Mouse (Mus musculus): ENCODE results near the gene B3gnt9. TPM values are rescaled to one million over a fixed set of nuclear protein-coding genes. Genes with fewer than 3 reads are reported as not detected.

B3gnt9 gene
- polyA plus RNA-seq (2012; ENCODE audit: low replicate concordance) = 9.6 and 20.1 TPM in 2 replicates

DNA sequence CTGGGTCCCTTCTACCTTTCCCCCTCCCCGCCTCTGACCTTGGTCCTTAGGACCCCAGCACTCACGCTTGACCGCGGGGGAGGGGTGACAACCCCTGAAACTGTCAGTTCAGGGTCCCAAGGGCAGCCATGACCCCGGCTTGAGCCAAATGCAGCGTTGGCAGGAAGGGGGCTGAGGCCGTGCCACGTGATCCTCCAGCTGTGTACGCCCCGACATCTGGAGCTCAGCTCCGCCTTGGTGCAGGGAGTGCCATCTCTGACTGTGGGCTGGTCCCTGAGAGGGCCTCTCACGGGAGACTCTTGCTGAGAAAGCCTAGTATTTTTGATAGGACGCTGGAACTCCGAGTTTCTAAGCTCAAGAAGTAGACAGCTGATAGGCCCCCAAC lies at the start of gene B3gnt9:
Gene B3gnt9 (minus strand): TSS at position 188 of the 385 bp plus-strand sequence.

DNA sequence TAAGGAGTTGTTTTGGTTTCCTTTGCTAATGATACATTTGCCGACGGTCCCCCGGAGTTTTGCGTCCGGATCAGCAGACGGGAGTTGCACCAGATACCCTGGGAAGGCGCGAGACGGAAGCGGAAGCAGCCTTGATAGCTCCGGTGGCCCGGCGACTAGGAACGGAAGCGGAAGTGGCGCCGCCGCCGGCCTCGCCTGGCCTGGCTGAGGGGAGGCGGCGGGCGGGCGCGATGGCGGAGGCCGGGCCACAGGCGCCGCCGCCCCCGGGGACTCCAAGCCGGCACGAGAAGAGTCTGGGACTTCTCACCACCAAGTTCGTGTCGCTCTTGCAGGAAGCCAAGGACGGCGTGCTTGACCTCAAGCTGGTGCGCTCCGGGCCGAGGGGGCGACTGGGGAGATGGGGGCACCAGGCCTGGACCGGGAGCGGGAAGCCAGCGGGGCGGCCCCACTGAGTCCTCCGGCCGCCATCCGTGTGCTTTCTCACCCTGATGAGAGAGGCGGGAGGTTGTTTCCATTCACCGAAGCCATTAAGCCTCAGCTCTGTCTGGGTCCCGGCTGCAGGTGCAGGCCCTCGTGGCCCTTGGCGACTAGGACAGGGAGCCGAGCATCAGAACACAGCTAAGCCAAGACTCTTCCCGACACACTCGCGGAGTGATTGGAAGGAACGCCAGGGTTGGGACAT lies 42.7 kb upstream of the B3gnt9 start, which contains the start of gene E2f4:
Gene E2f4 (plus strand): TSS at position 153 of the 682 bp plus-strand sequence.

DNA sequence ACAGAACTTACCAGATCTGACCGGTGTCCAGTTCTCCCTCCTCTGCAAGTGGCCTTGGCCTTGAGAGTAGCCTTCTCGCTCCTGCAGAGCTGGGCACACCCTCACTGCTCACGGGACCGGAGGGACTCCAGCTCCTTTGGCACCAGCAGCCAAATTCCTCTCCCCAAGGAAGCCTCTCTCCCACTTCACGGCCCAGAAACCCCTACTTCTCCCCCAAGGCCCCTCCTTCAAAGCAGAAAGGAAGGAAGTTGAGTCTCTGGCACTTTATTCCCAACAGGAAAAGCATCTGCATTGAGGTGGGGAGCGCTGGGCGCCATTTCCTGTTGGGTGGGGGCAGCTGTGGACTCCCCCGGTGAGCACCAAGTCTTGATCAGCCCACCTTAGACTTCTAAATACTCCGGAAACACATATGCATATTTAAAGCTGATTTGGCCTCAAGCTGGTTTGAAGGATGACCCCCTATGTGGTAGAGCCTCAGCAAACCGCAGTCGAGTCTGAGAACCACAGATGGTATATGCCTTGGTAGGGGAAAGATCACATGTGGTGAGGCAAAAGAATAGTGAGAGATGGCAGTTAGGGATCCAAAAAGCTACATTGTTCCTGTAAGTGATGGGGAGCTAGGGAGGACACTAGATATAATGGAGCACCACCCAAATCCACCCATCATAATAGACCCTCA lies 41.1 kb upstream of the B3gnt9 start, which contains the start of gene Exoc3l:
Gene Exoc3l (minus strand): TSS at position 207 of the 679 bp plus-strand sequence.

DNA sequence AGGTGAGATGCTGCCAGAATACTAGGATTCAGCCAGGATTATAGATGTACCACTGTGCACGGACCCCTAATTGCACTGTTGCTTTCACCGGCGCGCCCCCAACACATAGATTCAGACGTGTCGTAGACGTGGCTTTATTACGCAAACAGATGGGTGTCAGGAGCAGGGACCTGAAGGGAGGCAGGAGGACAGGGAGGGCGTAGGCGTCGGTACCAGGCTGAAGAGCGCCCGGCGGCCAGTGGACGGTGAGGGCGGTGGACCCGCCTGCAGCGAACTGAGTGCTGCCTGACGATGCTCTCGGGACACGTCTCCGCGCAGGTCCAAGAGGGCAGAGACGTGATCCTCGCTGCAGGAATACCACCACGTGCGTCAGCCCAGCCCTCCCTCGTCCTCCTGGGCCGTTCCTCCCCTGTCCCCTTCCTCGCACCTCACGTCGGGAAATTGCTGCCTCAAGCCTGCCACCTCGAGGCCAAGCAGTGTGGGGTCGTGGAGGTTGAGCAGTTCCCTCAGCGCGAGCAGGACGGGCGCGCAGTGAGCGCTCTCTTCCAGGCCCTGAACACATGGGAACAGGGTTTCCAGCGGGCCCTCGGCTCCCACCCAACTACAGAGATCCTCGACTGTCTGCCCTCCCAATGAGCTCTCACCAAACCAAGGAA lies 35.0 kb upstream of the B3gnt9 start, which contains the start of gene 4931428F04Rik:
Gene 4931428F04Rik (minus strand): TSS at position 60 of the 656 bp plus-strand sequence.

DNA sequence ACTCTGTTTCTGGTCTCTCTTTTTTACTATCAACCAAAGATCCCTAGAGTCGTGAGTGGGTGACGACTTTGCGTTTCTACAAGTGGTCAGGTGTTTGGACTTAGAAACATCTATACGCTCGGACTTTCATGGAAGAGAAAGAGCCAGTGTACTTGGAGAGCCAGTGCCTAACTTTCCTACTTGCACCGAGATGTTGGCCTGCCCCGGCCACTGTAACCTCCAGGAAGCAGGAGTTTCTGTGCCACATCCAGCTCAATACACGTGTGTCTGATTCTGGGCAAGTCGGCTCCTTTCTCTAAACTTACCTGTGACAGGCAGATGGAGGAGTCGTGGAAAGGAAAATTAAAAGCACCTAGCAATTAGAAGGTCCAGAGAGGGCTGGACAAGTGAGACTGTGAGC lies 20.9 kb upstream of the B3gnt9 start, which contains the start of gene Nol3:
Gene Nol3 (plus strand): TSS at position 301 of the 400 bp plus-strand sequence.

DNA sequence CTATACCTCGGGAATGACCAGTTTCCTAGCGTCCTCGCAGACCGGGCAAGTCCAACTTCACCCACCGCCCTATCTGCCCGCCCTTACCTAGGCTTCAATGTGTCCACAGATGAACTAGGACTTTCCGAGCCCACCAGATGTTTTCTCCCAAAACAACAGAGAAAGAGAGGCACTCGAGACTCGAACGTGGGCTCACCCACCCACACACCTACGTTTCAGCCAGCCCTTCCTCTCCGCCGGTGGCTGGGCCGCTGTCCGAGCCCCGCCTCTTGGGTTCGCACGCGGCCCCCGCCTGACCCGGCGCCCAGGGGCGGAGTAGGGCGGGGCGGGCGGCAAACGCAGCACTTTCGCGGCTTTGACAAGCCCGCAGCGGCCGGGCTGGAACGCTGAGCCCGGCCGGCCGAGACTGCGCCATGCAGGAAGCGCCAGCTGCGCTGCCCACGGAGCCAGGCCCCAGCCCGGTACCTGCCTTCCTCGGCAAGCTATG lies 14.6 kb upstream of the B3gnt9 start, which contains the start of gene Hsf4:
Gene Hsf4 (plus strand): TSS at position 341 of the 487 bp plus-strand sequence.

DNA sequence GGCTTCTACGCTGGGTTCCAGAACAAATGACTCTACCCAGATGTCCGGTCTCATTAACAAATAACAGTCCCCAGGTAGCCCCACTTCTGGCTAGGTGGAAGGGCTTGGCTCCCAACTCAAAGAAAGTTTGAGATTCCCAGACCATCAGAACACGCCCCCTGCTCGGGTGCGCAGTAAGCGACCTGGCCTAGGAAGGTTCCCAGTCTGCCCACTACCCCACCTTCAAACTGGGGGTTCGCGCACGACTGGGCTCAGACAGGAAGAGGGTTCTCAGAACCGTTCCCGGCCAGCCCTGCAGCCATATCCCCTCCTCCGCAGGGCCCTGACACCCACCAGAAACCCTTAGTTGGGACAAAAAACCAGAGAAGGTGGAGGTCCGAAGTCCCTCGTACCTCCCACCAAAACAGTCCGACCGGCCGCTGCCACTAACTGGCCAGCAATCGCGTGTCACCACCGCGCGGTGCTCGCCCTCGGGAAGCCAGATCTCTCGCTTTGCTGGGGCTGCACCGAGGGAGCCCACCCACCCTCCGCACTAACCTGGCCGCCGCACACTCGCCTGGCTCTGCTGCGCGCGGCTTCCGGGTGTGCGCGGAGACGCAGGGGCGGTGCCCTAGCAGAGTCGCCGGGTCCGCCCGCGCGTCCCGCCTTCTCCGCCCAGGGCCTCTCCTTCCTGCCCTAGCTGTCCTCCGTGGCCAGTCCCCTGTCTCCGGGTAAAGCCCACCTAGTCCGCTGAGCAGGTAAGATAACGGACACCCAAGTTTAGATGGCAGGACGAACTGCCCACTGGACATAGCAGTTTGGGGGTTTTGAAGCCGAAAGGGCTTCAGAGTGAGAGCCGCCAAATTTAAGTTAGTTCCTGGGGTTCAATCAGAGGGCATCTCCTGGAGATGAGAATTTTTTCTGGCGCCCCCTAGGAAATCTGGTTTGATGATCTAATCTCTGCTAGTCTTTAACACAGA lies 9.3 kb upstream of the B3gnt9 start, which contains the start of the genes Tradd and Fbxl8:
Gene Tradd (minus strand): TSS at position 586 of the 959 bp plus-strand sequence.
Gene Fbxl8 (plus strand): TSS at position 625 of the 959 bp plus-strand sequence.

DNA sequence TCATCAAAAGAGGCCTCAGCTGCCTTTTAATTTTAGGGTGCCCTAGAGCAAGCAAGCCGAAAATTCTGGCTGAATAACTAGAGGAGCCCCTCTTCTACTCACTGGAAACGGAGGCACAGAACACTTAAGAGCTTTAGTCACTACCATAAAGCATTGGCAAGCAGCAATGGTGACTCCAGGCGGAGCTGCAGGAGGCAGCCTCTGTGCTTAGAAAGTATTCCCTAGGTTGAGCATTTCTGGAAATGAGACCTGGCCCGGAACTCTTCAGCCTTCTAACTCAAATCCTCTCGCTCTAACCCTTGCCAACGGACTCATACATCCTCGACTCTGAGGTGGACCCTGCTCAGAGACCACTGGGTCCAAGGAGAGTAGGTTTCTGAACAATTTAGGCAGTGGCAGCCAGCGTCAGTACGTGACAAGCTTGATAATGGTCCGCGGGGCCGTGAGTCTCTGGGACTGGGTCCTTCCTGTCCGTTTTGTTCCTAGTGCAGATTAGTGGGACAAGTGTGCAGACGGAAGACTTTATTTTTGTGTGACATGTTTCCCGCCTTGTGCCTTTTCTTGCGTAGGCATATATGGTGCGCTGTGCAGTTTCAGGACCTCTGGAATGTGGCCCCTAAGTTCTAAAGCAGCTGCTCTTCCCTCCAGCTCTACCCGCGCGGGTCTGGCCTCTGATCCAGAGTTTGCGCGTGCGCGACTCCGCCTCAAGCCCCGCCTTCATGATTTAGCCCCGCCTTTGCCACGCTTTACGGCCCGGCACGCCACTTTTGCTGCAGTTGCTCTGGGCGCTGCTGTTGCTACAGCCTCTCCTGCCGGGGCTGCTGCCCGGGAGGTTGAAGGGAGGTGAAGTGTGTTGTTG lies 30.3 kb downstream of the B3gnt9 start, which contains the start of gene D230025D16Rik:
Gene D230025D16Rik (plus strand): TSS at position 733 of the 859 bp plus-strand sequence.

Other genes with a start within 250 kb of the B3gnt9 start
- gene Ces3a, start 206.6 kb downstream of the B3gnt9 start, polyA plus RNA-seq (2012; ENCODE audit: low replicate concordance) = not detected in 2 replicates
- gene Ces3b, start 171.4 kb downstream of the B3gnt9 start, polyA plus RNA-seq (2012; ENCODE audit: low replicate concordance) = not detected in 2 replicates
- not detected in 2 replicates for gene Ces4a, start 123.4 kb downstream of the B3gnt9 start, polyA plus RNA-seq (2012; ENCODE audit: low replicate concordance)
- 6.1 and 10.6 TPM in 2 replicates for gene Cbfb, start 84.5 kb downstream of the B3gnt9 start, polyA plus RNA-seq (2012; ENCODE audit: low replicate concordance)
- 4.3 and 5.7 TPM in 2 replicates for gene D230025D16Rik, start 30.0 kb downstream of the B3gnt9 start, polyA plus RNA-seq (2012; ENCODE audit: low replicate concordance)
- gene Tradd, start 9.5 kb upstream of the B3gnt9 start, polyA plus RNA-seq (2012; ENCODE audit: low replicate concordance) = 23.2 and 23.7 TPM in 2 replicates
- gene Fbxl8, start 9.5 kb upstream of the B3gnt9 start, polyA plus RNA-seq (2012; ENCODE audit: low replicate concordance) = 9.4 and 9.9 TPM in 2 replicates
- gene Hsf4, start 14.6 kb upstream of the B3gnt9 start, polyA plus RNA-seq (2012; ENCODE audit: low replicate concordance) = 0.42 and 0.66 TPM in 2 replicates
- gene Nol3, start 21.0 kb upstream of the B3gnt9 start, polyA plus RNA-seq (2012; ENCODE audit: low replicate concordance) = 0.16 and 0.17 TPM in 2 replicates
- 0.70 and 1.6 TPM in 2 replicates for gene 4931428F04Rik, start 34.7 kb upstream of the B3gnt9 start, polyA plus RNA-seq (2012; ENCODE audit: low replicate concordance)
- gene Exoc3l, start 40.9 kb upstream of the B3gnt9 start, polyA plus RNA-seq (2012; ENCODE audit: low replicate concordance) = 8.9 and 13.3 TPM in 2 replicates
- 112 and 208 TPM in 2 replicates for gene E2f4, start 42.5 kb upstream of the B3gnt9 start, polyA plus RNA-seq (2012; ENCODE audit: low replicate concordance)
- 1.1 and 2.1 TPM in 2 replicates for gene Elmo3, start 50.4 kb upstream of the B3gnt9 start, polyA plus RNA-seq (2012; ENCODE audit: low replicate concordance)
- gene Lrrc29, start 71.1 kb upstream of the B3gnt9 start, polyA plus RNA-seq (2012; ENCODE audit: low replicate concordance) = 1.7 and 5.1 TPM in 2 replicates
- 33.2 and 55.2 TPM in 2 replicates for gene Tmem208, start 71.2 kb upstream of the B3gnt9 start, polyA plus RNA-seq (2012; ENCODE audit: low replicate concordance)
- gene Fhod1, start 92.8 kb upstream of the B3gnt9 start, polyA plus RNA-seq (2012; ENCODE audit: low replicate concordance) = 12.1 and 15.3 TPM in 2 replicates
- gene Slc9a5, start 93.7 kb upstream of the B3gnt9 start, polyA plus RNA-seq (2012; ENCODE audit: low replicate concordance) = 1.3 and 1.5 TPM in 2 replicates
- not detected in 2 replicates for gene Plekhg4, start 118.1 kb upstream of the B3gnt9 start, polyA plus RNA-seq (2012; ENCODE audit: low replicate concordance)
- gene Kctd19, start 158.3 kb upstream of the B3gnt9 start, polyA plus RNA-seq (2012; ENCODE audit: low replicate concordance) = not detected in 2 replicates
- gene Lrrc36, start 158.4 kb upstream of the B3gnt9 start, polyA plus RNA-seq (2012; ENCODE audit: low replicate concordance) = 0.57 and 0.61 TPM in 2 replicates
- 2.1 and 3.3 TPM in 2 replicates for gene Tppp3, start 216.4 kb upstream of the B3gnt9 start, polyA plus RNA-seq (2012; ENCODE audit: low replicate concordance)
- 5.9 and 9.0 TPM in 2 replicates for gene Zdhhc1, start 241.7 kb upstream of the B3gnt9 start, polyA plus RNA-seq (2012; ENCODE audit: low replicate concordance)

Data from leukemia stem cell, adult 10-12 weeks (primary cell).